Mouse (Mus musculus) monocyte, adult 5-6 weeks (primary cell): ENCODE data around the gene C2cd2l. TPM values are rescaled to one million over a fixed set of nuclear protein-coding genes. Genes with fewer than 3 reads are reported as not detected.
"Not testable (repeated sequence)": the region's sequence is repeated elsewhere in the genome, so short reads cannot be mapped to it uniquely, and the experiment has no call there.

ENCODE experiments used
- ATAC-seq: fragments of 153-309, 156-312 bp; replicated peaks from 2 replicates; pipeline ENCODE4 v1.8.0; 2017; ENCODE audit warnings: mild to moderate bottlenecking; ENCODE audit not compliant: low TSS enrichment, insufficient number of reproducible peaks, severe bottlenecking, poor library complexity, low FRiP score
- total RNA-seq: library from RNA; stranded (forward); fragments of 200-1000, 200-491, 200-594 nt; gene quantifications from 3 replicates; pipeline ENCODE4 v1.2.3, GENCODE M21; 2017

Gene C2cd2l
- total RNA-seq, 1 experiment from 2014 or later: 12.2 TPM

DNA sequence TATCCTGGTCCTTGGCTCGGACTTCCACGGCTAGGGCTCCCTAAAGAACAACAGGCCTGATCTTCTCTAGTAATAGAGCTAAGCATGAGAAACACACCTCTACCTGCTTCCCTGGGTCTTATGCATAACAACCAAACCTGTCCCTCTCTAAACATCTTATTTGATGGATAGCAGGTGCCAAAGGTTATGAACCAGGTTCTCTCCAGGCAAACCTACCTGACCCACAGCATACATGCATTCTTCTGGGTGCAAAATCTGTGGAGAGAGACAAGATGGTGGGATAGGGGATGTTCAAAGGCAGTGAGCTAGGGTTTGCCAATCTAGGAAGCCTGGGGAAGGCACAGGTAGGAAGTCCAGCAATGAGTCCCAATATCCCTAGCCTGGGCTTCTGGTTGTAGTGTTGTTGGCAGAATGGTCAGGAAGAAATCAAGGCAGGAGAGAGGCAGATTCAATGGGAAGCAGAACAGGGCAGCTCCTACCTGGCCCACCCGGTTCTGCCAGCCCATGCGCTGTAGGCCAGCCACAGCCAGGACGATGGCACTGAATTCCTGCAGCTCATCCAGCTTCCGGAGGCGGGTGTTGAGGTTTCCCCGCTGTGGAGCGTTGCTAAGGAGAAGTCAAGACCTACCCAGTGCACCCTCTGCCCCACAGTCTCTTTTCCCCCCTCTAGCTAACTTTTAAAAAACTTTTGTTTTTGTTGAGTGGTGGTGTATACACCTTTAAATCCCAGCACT is 17.5 kb upstream of the C2cd2l start:
- ATAC-seq: no peak

GRCm38 (mm10) chr9:44336964-44337363 is 16.9 kb upstream of the C2cd2l start:
- ATAC-seq: no peak

GRCm38 (mm10) chr9:44336513-44336912 is 16.4 kb upstream of the C2cd2l start:
- not testable (repeated sequence) for ATAC-seq

- ATAC-seq: no peak
Observed at GRCm38 (mm10) chr9:44336093-44336406, 16.0 kb upstream of the C2cd2l start.

GRCm38 (mm10) chr9:44335331-44336092 is 15.4 kb upstream of the C2cd2l start:
- no peak for ATAC-seq

GRCm38 (mm10) chr9:44334396-44335330 is 14.6 kb upstream of the C2cd2l start, which contains the start of gene H2afx:
Gene H2afx, plus strand, starts transcription at chr9:44334694.
- ATAC-seq: peak; percentile 97

DNA sequence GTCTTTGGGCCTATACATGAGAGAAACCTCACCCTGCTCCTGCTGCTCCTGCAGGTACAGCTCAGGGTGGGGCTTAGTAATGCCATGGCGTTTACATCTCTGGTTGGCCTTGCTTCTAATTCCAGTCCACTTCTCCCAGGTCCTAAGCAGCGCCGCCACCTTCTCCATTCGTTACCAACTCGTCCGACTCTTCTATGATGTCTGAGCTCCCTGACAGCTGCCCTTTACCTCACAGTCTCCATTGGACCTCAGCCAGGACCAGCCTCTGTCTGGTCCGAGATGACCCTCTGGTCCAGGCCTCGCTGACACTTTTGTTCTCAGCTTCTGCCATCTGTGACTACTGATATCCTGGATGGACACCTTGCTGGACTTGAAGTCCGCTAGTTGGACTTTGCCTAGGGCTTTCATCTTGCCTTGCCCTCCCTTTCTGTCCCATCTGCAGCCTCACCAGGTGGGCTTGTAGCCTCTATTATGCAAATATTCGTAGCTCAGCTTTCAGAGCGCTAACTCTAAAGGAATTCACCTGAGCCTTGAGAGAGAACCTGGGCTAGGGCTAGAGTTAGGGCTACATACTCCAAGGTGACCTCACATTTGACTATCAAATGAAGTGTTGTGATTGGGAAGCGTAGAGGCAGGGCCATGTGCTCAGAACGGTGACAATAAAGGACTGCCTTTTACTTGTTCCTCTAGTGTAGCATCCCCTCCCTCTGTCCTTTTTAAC is 13.0 kb upstream of the C2cd2l start:
- ATAC-seq: no peak

GRCm38 (mm10) chr9:44330736-44331135 is 10.7 kb upstream of the C2cd2l start:
- no peak for ATAC-seq

GRCm38 (mm10) chr9:44327926-44328325 is 7.8 kb upstream of the C2cd2l start:
- ATAC-seq: no peak

DNA sequence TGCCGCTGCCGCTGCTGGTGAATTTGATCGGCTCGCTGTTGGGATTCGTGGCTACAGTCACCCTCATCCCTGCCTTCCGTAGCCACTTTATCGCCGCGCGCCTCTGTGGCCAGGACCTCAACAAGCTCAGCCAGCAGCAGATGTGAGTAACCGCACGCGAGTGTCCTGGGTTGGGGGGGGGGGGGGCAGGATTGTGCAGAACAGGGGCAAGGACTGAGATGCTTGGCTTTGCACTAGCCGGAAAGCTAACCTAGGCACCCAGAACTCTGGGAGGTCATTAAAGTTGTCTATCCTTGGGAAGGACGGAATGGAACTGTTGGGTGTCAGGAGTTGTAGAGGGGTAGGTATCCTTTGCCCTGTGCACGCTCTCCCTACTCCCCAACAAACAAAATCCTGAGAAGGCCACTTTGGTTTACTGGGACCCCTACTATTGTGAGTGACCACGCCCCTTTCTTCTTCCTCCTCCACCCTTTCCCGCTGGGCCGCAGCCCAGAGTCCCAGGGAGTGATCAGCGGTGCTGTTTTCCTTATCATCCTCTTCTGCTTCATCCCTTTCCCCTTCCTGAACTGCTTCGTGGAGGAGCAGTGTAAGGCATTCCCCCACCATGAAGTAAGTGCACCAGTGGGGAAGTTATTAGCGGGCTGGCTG is 7.1 kb upstream of the C2cd2l start:
- no peak for ATAC-seq

GRCm38 (mm10) chr9:44326371-44327063 is 6.4 kb upstream of the C2cd2l start:
- peak; percentile 94 for ATAC-seq

- ATAC-seq: no peak
Observed at GRCm38 (mm10) chr9:44325768-44326370, 5.8 kb upstream of the C2cd2l start, which contains the start of gene Dpagt1. Gene Dpagt1, plus strand, starts transcription at chr9:44326019.

GRCm38 (mm10) chr9:44325032-44325767 is 5.1 kb upstream of the C2cd2l start:
- not testable (repeated sequence) for ATAC-seq

DNA sequence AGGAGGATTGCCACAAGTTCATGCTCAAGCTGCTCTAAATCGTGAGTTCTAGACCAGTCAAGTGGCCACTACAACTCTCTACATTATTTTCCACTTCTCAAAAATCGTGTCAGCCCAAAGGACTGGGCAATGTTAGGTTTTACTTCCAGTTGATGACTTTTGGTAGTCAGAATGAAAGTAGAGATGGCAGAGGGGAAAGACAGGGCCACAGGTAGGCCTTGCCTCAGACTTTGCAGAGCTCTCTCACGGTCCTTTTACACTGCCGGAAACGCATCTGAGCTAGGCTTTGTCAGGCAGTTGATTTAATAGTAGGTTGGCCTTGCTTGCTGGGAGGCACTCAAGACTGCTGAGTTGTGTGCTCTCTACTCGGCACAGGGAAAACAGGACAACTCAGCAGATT is 4.1 kb upstream of the C2cd2l start:
- ATAC-seq: no peak

DNA sequence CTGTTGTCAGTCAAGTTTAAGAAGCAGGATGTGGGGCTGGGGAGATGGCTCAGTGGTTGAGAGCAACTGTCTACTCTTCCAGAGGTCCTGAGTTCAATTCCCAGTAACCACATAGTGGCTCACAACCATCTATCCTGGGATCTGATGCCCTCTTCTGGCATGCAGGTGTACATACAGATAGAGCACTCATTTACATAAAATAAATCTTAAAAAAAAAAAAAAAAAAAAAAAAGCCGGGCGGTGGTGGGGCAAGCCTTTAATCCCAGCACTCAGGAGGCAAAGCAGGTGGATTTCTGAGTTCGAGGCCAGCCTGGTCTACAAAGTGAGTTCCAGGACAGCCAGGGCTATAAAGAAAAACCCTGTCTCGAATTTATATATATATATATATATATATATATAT is 3.6 kb upstream of the C2cd2l start:
- not testable (repeated sequence) for ATAC-seq

DNA sequence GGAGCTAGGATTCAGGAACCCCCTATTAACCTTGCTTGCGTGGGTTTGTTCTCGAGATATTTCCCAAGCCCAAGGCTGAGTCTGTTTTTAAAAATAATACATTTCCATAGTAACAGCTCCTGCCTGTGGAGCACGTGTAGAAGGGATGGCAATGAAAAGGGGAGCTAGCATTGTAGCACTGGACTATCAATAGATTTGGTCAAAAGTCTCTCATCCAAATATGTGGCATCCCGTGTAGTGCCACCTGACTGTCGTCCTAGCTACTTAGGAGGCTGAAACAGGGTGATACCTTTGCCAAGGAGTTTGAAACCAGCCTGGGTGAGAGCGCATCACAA is 681 bp upstream of the C2cd2l start:
- ATAC-seq: no peak
